Mouse (Mus musculus) layer of hippocampus, adult 11-12 months (tissue): ENCODE measurements at regions not wholly inside any gene's neighbourhood (a gene's known extent, or its start where the extent isn't known, plus 50 kb on each side); places are given as distances from the start of the nearest gene placed in this dataset.

Experiments
- DNase-seq: peaks from one replicate; pipeline ENCODE4 v3.0.0; 2022; ENCODE audit warnings: low spot score

DNA sequence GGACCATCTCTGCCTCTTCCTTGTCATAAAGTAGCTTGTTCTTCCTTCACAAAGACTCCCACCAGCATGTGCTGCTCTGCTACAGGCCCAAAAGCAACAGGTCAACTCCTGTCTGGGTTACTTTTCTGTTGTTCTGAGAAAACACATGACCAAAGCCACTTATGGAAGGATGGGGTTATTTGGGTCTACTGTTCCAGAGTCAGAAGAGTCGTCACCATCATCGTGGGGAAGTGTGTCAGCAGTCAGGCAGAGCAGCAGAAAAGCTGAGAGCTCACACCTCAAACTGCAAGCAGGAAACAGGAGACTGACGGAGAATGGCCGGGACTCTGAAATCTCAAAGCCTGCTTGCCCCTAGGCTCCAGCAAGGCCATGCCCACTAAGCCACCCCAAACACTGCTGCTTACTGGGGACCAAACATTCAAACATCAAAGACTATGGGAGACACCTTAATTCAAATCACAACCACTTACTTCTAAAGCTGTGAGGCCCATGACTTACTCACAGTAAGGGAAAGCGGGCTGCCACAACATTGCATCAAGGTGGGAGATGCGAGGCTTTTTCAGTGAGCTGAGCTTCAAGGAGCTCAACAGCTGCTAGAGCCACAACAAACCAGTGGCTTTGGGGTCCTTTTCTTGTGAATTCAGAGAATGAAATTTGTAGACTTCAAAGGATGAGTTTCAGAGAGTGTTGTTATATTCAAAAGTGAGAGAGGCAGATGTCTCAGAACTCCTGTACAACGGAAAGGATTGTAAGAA lies 96.6 kb upstream of the Hs6st1 start:
- DNase-seq, result no peak

DNA sequence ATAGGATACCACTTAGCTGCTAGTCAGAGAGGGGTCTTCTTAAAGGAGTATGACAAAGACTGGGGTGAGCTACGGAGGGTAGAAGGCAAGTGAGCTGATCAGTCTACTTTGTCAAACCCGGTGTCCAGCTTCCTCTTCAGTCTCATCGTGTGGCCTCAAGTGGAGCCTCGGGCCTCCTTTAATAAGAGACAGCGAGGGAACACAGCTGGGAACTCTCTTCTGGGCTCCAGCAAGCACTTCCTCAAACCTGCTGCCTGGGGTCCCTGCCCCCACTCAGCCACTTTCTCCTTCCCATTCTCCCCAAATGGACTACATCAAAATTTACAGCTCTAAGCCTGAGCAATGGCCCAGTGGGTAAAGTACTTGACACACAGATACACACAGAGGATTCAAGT lies 96.0 kb upstream of the Hs6st1 start:
- no peak for DNase-seq

DNA sequence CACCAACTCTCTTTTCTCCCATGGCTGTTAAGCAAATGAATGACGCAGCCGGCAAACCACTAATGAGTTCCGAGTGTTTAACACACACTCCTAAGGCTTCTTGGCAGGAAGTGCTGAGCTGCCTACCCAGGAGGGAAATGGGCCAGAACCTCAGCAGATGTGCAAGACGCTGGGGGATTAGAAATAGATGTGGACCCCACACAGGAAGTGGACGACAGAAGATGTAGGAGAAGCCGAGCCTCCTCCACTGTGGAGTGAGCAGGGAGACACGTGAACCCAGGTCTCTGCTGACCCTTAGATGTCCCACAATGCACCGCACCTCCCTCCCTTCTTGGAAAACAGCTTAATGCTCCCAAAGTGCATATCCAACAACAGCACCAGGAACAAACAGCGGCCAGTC lies 94.8 kb upstream of the Hs6st1 start:
- DNase-seq, result peak; percentile 9

DNA sequence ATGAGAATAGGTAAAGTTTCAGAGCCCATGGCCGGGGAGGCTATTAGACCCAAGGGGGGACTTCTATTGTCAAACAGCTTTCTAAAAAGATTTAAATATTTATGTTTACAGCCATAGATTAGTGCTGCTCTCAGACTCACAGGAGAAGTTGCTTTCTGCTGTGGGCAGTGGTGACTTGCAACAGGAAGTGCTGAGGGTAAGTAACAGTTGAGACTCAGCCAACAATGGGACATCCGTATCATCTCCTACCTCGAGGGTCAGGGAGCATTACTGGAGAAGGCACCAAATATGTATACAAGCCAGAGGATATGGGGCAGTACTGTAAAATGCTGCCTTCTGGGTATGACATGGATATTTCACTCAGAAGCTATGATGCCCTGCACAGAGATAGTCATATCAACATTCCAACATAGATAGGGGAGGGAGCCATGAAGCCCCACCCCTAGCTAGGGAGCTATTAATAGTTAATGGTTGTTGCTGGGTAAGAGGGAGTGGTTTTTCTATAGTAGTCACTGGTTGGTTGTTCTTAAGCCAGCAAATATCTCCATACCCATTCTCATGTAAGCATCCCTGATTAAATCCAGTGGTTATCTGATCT lies 92.5 kb upstream of the Hs6st1 start:
- DNase-seq, result no peak

DNA sequence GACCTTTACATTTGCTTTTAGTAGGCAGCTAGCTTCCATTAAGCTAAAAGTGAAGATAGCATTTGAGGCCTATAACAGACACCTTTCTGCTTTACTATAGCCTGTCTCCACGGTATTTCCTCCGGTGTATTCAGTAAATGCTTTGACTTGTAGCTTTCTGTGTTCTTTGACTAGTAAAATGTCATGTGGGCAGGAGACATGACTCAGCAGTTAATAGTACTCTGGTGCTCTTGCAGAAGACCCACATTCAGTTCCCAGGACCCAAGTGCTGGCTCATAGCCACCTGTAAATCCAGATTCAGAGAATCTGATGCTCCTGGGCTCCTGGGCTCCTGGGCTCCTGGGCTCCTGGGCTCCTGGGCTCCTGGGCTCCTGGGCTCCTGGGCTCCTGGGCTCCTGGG lies 91.7 kb upstream of the Hs6st1 start:
- DNase-seq, result no peak

DNA sequence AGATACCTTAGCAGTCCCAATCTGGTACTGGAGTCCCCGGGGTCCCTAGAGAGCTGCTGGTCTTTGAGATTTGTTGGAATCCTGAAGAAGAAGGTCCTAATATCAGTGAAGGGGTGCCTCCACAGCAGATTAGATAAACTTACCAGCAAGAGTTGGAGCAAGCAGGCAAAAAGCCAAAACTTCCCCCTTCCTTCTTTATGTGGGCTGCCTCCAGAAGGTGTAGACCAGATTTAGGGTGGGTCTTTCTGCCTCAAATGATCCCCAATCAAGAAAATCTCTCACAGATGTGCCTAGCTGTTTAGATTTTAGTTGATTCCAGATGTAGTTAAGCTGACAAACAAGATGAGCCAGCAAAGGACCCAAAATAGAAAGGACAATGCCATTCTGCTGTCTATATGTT lies 90.1 kb upstream of the Hs6st1 start:
- no peak for DNase-seq

DNA sequence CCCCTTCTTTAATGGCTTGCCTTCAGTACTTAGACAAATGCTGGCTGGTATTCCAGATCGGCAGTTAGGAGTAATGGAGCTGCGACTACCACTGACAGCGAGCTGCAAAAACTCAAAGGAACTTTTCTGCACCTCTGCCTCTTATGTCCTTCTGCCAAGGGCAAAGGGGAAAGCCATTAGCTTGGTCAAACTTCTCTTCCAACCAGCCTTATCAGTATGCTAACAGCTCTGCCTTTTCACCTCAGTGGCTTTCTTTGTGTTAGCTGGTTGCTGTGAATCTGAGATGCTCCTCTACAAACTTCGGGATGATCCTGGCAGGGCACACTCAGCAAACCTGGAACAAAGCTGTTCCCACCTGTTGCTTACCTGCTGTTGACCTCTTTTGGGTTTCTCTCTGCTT lies 89.4 kb upstream of the Hs6st1 start:
- no peak for DNase-seq

DNA sequence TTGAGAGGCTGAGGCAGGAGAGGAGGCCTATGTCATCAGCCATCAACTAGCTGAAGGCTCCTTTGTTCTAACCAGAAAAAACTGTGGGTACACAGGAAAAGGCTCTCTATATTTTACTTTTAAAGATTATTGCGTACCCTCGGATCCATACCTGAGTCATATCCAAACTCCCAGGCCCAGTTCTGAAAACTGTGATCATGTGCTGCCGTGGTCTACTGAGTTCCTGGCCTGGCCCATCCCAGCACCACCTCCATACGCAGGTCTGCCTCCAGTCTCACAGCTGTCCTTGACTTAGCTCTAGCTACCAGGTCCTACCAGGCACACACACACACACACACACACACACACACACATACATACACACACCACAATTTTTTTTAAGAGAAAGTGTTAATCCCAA lies 87.0 kb upstream of the Hs6st1 start:
- no peak for DNase-seq

DNA sequence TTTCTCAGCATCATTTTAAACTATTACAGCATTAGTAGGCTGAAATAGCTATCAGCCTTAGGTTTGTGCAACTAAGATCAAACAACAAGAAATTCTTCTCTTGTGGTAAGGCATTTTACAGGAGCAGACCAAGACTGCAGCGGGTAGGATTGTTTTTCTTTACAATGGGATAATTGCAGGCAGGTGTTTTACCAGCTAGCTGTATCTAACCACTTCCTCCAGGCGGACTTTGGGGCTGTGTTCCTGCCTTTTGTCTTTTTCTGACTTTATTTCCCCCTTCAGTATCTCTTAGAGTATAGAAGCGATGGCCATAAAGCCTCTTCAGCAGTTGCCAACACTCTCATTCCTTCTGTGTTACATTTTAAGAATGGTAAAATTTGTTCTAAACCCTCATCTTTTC lies 84.8 kb upstream of the Hs6st1 start:
- DNase-seq, result no peak

DNA sequence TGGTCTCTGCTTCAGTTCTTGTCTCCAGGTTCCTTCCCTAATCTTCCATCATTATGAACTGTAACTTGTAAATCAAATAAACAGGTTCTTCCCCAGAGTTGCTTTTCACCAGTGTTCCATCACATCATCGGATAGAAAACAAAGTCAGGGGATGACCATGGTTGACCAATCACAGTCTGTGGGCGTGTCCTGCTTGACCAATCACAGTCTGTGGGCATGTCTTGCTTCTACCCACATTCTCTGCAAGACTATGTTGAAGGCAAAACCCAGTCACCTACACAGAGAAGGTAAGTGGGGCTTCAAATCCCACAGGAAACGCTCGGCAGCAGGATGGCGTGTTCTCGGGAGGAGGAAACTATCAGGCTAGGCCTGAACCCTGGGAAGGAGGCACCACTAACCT lies 82.9 kb upstream of the Hs6st1 start:
- DNase-seq, result no peak

DNA sequence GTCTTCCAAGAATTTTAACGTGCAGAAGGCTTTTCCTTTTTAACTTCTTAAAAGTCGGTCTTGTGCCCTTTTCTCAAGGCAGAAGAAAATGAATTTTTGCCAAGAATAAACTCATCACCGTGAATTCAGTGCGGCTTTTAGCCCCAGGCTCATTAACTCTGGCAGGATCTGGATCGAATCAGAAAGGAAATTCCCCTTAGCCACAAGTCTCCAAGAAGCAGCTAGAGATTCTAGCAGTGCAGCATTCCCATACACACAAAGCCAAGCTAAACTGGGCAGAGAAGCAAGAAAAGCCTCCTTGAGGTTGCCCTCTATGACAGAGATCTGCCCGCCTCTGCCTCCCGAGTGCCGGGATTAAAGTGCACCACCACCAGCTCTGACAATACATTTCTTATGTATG lies 81.5 kb upstream of the Hs6st1 start:
- DNase-seq, result no peak

DNA sequence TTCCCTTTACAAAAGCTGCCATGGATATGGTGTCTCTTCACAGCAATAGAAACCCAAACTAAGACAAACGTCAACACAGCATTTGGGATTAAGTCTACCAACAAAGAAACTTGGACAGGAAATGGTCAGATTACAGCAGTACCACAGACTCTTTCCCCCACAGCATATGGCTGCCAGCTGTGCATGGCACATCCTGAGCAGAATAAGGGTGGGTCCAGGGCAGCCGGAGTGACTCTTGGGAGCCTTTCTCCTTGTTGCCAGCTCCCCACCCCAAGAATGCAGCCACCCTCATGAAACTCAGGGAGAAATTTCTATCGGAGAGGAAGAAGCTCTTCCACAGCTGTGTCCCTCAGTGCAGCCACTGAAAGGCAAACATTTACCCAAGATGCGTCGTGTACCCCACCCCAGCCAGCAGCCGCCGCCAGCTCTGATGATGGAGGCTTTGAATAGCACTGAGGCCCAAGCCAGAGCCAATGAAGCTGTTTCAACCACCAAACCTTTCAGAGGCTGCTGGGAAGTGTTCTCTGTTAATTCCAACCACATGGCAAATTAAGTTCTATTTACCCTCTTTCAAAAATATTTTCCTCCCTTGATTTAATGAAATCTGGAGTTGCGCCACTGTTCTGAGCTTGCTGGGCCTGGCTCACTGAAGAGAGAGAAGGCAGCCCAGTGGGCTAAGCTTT lies 75.8 kb upstream of the Hs6st1 start:
- DNase-seq, result no peak

DNA sequence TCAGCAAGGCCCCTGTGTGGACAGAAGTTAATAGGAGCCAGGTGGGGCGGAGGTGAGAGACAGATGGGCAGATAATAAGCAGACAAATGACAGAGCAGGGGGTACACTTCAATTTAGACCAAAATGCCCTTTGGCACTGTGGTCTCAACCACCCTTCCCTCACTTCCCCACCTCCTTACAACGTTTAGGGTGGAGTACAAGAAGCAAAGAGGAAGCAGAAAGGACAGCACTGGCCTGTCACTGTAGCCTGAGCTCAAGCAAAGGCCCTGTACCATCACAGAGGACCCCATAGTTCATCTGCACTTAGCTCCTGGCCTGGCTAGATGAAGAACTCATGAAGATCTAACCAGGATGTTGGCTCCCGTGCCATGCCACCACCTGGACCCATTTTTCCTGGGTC lies 75.3 kb upstream of the Hs6st1 start:
- no peak for DNase-seq

DNA sequence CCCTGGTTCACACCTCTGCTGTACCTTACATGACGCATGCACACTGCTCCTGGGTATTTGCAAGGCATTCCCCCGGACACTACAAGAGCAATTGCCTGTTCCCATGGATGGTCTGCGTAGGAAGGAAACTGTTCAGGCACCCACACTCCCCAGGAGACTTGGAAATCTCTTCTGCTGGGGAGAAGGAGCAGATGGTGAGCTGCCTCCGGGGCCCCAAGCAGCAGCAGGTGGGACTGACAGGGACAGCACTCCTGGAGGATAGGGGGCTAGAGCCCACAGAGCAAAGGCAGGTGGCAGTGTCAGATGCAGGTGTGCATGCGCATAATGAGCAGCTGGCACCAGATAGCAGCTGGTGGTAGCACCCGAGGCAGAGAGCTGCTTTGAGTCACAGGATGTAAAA lies 72.5 kb upstream of the Hs6st1 start:
- peak; percentile 47 for DNase-seq

DNA sequence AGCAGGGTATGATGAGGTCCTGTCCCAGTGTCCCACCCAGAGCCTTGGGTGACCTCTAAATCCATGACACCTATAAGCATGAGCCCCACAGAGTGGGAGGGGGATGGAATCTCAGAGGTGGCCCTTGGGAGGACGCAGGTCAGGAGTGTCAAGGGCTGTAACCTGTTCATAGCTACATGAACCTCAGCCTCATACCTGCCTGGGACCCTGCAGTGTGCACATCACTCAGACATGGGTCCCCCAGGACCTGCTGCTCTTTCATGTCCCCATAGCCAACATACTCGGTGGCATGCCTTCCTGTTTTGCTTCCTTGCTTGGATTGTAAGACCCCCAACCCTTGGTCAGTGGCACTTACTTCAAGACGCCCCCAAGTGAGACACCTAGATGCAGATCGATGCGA lies 66.9 kb upstream of the Hs6st1 start:
- no peak for DNase-seq

DNA sequence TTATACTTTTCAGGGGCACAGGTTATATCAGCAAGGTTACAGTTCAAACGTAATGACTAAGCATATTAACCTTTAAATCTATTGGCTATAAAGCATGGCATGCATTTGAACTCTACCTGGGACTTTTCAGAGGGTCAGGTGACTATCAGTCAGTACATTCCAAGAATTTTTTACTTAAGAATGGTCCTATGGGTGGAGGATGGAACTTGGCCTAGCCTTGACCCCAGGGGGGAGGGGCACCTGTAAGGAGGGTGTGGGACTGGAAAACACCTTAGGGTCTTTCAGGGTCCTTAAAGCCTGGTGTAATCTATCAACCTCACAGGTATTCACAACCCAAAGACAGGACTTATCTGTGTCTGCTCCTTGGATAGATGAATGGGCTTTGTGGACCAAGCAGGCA lies 66.4 kb upstream of the Hs6st1 start:
- no peak for DNase-seq

DNA sequence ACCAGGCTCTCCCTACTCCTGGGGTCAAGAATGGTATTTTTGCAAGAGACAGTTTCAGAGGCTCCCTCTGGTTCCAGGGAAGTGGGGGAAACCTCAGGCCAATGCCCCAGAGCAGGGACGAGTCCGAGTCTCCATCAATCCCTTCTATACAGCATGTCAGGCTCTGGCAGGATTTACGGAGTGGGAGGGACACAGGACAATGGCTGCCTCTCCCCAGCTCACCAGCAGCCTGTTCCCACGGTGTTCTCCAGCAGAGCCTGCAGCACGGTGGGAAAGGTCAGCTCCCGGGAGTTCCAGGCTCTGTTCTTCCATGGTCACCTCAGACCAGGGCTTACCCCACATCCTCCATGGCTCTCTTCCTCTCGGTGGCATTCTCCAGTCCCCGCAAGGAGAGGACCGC lies 64.6 kb upstream of the Hs6st1 start:
- DNase-seq, result no peak

DNA sequence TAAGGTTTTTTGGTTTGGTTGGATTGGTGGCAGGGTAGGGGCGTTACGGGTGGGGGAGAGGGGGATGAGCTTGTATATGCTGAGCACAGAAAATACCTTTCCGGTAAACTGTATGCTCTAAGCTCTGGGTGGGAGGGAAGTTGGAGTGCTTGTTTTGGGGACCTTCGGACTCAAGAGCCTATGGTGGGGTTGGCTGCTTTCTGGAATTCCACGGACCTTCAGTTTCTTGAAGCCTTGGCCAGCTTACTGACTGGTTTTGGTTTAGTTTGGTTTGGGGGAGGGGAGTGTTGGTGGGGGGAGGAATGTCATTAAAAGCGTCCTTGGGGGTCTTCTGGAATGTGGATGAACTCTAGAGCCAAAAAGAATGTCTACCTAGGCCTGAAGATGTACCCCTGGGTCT lies 59.6 kb upstream of the Hs6st1 start:
- no peak for DNase-seq

DNA sequence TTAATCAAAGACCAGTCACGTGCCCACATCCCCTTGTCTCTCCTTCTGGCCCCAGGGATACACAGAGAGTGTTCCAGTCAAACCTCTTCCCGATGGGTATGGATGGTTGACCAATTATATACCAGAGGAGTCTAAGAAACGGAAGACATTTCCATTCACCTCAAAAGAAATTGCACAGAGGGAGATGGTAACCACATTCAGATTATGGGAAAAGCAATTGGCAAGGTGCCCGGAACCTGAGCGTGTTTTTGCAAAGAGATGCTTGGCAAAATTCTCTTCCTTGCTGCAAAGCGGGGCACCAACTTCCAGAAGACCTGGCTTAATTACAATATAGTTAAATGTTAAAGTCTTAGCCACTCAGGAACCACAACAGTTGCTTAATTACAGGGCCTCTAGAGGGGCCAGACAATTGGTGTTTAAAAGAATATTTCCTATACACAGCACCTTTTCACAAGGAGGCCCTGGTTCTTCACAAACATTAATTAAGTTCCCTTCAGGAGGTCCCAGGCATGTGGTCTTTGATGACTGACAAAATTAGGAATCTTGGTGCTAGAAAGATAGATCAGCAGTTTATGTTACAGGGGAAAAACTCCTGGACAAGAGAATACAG lies 59.1 kb upstream of the Hs6st1 start:
- DNase-seq, result peak; percentile 53

DNA sequence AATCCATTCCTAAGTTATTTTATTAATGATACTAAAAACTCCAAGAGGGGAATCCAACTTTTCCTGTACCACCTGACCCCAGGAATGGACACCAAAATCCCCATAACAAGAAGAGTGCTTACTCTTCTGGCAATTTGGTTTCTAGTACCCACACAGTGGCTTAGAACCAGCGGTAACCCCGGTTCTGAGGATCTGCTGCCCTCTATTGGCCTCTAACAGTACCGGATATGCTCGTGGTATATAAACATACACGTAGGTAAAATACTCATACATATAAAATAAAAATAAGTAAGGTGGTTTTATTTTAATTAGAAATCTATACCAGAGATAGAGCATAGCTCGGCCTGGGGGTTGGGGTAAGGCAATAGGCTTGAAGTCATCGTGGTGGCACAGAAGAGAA lies 58.0 kb upstream of the Hs6st1 start:
- no peak for DNase-seq

DNA sequence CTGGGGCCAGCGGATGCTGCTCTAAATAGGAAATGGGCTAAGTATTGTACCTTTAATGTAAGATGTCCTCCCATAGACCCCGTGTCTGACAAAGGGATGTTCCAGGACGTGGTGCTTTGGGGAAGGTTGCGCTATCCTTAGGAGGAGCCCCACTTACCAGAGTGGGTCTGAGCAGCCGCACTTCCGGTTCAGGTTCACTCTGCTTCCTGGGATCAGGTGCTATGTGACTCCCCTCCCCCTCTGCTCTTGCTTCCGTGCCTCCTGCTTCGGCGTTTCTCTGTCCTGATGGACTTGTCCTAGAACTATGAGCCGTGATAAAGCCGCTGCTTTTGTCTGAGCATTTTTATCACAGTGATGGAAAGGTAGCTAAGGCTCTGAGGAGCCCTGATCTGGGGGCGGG lies 57.4 kb upstream of the Hs6st1 start:
- no peak for DNase-seq

DNA sequence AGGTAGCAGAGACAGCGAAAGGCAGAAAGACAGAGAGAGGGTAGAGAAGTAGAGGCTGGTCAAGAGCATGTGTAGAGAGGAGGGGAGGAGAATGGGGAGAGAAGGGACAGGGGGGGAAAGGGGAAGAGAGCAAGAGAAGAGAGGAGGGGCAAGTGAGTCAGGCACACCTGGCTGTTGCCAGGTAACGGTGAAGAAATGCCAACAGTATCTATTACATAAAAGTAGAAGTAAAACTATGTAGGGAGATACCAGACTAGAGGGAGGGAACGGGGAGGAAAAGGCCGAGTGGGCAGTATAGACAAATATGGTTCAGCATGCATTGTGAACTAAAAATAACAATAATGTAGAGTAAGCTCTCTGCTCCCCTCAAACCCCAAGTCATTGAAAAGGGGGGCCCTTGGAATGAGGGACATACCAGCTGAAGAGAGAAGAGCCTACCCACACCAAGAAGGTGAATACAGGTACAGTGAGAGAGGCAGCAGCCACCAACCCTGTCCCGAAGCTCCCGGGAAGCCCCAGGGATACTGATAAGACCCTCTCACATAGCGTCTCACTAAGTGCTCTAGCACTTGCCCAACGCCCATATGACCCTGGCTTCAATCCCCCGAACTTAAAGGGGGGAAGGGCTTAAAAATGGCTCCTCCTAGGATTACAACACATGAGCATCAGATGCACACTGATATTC lies 56.0 kb upstream of the Hs6st1 start:
- DNase-seq, result no peak
